Mouse (Mus musculus) kidney, embryonic 14.5 days (tissue): ENCODE measurements around the gene Srrm2. TPM values are rescaled to one million over a fixed set of nuclear protein-coding genes. Genes with fewer than 3 reads are reported as not detected.

Experiments
- ATAC-seq: fragments of 200-750 bp; cut with Nextera tagmentation; 2 replicates; pipeline ENCODE4 v1.8.0; 2017; ENCODE audit warnings: moderate number of reproducible peaks, mild to moderate bottlenecking, moderate TSS enrichment, moderate library complexity; ENCODE audit not compliant: low FRiP score, low TSS enrichment
- H3K27ac ChIP-seq: fragments of 300-500 bp; sonication (generic); 2 replicates; pipeline ENCODE4 v1.5.1; 2014; ENCODE audit warnings: low read depth, mild to moderate bottlenecking, low read length, moderate library complexity, mixed read lengths
- H3K27me3 ChIP-seq: fragments of 300-500 bp; sonication (generic); 2 replicates; pipeline ENCODE4 v1.6.1; 2014; ENCODE audit warnings: mild to moderate bottlenecking, low read length; ENCODE audit not compliant: control insufficient read depth, insufficient read depth
- H3K36me3 ChIP-seq: fragments of 300-500 bp; sonication (generic); 2 replicates; pipeline ENCODE4 v1.6.1; 2014; ENCODE audit warnings: low read length, mixed read lengths; ENCODE audit not compliant: control insufficient read depth, insufficient read depth
- H3K4me1 ChIP-seq: fragments of 300-500 bp; sonication (generic); 2 replicates; pipeline ENCODE4 v1.6.1; 2014; ENCODE audit warnings: low read length, mixed read lengths; ENCODE audit not compliant: control insufficient read depth, insufficient read depth
- H3K4me2 ChIP-seq: fragments of 300-500 bp; sonication (generic); replicated peaks from 2 replicates; pipeline ENCODE4 v1.6.1; 2014; ENCODE audit warnings: low read depth, mild to moderate bottlenecking, low read length
- H3K4me3 ChIP-seq: fragments of 300-500 bp; sonication (generic); 2 replicates; pipeline ENCODE4 v1.5.1; 2014; ENCODE audit warnings: mild to moderate bottlenecking, low read length
- H3K9ac ChIP-seq: fragments of 300-500 bp; sonication (generic); 2 replicates; pipeline ENCODE4 v1.6.1; 2014; ENCODE audit warnings: low read depth, mild to moderate bottlenecking, low read length, moderate library complexity
- H3K9me3 ChIP-seq: fragments of 300-500 bp; sonication (generic); 2 replicates; pipeline ENCODE4 v1.6.1; 2016; ENCODE audit warnings: low read length; ENCODE audit not compliant: control insufficient read depth
- WGBS: fragments of 180-500 bp; shearing (Covaris S2); extraction: QIAGEN DNeasy Blood & Tissue Kit; methylation state at CpG from one replicate; pipeline ENCODE4 v1.1.7; 2014; 5-methylcytosine and 5-hydroxymethylcytosine counted together
- polyA plus RNA-seq: library from polyadenylated mRNA; unstranded; fragments of >200 nt; fragmentation: Nextera tagmentation; extraction: Ambion mirVana; gene quantifications from 2 replicates; pipeline ENCODE4 v1.2.1, GENCODE M21; 2014

Srrm2 gene
- polyA plus RNA-seq, 1 experiment from 2014 or later, result 567 TPM

DNA sequence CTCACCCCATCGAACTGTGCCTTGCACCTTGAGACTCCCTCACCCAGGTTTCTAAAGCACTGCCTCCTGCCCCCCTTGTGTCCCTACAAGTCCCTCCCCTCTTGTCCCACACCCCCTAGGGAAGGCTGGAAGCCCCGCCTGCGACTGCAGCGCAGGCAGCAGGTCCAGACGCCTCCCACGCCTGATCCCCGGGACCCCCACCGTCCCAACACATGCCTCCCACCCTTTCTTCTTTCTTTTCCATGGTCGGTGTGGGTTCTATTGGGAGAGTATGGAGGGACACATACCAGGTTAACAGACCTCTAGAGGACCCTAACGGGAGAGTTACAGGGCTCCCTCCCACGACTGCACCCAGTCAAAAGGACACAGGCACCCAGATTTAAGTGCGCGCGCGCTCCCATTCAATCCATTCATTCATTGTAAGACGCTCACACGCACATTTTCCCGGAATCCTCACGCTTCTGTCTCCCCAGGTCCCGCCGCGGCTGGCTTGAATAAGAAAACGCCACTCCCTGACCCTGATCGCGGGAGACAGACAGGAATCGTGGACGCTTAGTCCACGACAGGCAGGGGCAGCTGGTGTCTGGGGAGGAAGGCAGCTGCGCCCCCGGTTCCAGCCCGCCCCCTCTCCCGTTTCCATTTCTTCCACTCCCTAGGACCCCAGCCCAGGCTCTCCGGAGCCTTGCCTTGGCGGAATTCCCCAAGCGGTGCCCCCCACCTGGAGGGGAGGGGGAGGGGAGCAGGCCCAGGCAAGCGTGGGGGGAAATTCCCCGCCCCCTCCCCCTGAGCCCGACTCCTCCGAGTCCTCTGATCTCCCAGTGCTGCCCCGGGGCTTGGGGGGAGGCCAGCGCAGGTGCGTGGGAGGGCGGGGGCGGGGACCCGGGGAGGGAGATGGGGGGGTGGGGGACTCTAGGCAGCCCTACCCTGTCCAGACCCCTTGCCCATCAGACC, 44.8 kb upstream of the Srrm2 start, which contains the start of gene Kremen2:
Gene Kremen2, minus strand, starts transcription at position 533 of the 951 bp plus-strand sequence.
- Histone ChIP-seq H3K9me3 (no peaks in the 10 kb centered on the region), H3K4me3 (peak within 1 kb of the TSS; percentile 39), H3K27ac (no peak within 1 kb of the TSS), H3K9ac (peak within 1 kb of the TSS; percentile 40; the same call in 1 of the 2 replicates), H3K4me1 (peaks cover 32% of the 10 kb centered on the region), H3K36me3 (no peaks in the 10 kb centered on the region), H3K27me3 (peaks cover 55% of the 10 kb centered on the region), H3K4me2 (peak within 1 kb of the TSS; percentile 69)
- under 1% methylated on average over 43 of the region's 45 CpGs for WGBS
- no peak for ATAC-seq

DNA sequence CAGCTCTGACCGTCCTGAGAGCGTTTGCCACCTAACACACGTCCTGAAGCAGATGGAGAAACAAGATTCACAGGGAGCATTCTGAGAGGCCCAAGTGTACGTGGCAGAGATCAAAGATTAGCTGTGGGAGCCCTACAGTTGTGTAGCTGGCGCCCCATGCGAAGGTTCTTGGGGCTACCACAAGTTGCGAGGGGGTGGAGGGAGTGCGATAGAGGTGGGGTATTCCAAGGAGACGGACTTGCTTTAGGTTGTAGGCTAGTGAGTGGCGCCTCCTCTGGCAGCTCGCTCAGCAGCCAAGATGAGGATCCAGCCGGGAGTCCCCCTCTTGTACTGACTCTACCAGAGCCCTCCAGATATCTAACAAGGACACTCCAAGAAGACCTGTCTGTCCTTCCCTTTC, 44.0 kb upstream of the Srrm2 start:
- peaks cover 30% of the 10 kb centered on the region for H3K4me1 ChIP-seq
- WGBS, result 2% methylated on average over 12 of the region's 12 CpGs

DNA sequence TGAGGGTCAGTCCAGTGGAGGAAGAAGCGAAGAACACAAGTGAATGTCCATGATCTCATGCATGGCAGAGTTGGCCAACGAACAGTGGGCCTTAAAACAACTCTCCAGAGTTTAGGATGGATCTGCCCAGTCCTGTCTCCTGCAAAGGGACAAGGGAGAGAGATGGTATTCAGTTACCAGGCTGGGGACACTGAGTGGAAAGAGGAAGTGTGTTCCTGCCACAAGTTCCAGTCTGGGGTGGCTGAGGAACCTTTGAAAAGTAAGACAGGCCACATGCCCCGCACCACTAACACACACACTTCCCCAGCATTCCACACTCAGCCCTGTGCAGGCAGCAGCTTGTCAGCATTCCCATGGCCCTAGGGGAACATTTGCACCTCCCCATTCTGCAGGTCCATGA, 43.6 kb upstream of the Srrm2 start:
- no peak overlapping the region for H3K9ac ChIP-seq
- H3K4me1 ChIP-seq, result peaks cover 30% of the 10 kb centered on the region
- no peak for ATAC-seq
- H3K36me3 ChIP-seq, result peaks cover 2% of the 10 kb centered on the region; the same call in 1 of the 2 replicates
- WGBS, result 84% methylated on average over 3 of the region's 3 CpGs
- H3K27me3 ChIP-seq, result peaks cover 43% of the 10 kb centered on the region
- no peak overlapping the region for H3K27ac ChIP-seq
- H3K9me3 ChIP-seq, result no peaks in the 10 kb centered on the region
- H3K4me3 ChIP-seq, result no peak overlapping the region
- H3K4me2 ChIP-seq, result no peak overlapping the region

More for the DNA sequence above, 44.0 kb upstream of the Srrm2 start:
- ATAC-seq, result 0 out of 2 replicates have a peak, but pooled peaks have one; percentile 2
- peaks cover 48% of the 10 kb centered on the region for H3K27me3 ChIP-seq
- peak overlapping the region; percentile 69 for H3K4me2 ChIP-seq
- H3K36me3 ChIP-seq, result no peaks in the 10 kb centered on the region
- peak overlapping the region; percentile 39 for H3K4me3 ChIP-seq
- H3K9me3 ChIP-seq, result no peaks in the 10 kb centered on the region
- H3K27ac ChIP-seq, result no peak overlapping the region
- no peak overlapping the region for H3K9ac ChIP-seq

DNA sequence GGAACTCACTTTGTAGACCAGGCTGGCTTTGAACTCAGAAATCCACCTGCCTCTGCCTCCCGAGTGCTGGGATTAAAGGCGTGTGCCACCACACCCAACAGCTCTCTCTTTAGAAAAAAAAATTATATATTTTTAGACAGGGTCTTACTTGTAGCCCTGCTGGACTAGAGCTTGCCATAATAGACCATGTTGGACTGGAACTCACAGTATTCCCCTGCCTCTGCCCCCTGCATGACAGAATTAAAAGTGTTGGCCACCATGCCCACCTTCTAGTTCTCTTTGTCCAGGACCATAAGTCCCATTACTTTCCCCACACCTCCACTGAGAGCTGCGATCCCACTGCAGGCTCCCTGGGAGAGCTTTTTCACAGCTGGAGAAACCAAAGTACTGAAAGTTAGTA, 42.9 kb upstream of the Srrm2 start:
- ATAC-seq, result no peak
- Histone ChIP-seq H3K4me3 (no peak overlapping the region), H3K27me3 (peaks cover 36% of the 10 kb centered on the region), H3K4me2 (no peak overlapping the region), H3K27ac (no peak overlapping the region), H3K36me3 (peaks cover 9% of the 10 kb centered on the region), H3K9ac (no peak overlapping the region), H3K9me3 (no peaks in the 10 kb centered on the region), H3K4me1 (peaks cover 26% of the 10 kb centered on the region)
- 87% methylated on average over 3 of the region's 3 CpGs for WGBS

DNA sequence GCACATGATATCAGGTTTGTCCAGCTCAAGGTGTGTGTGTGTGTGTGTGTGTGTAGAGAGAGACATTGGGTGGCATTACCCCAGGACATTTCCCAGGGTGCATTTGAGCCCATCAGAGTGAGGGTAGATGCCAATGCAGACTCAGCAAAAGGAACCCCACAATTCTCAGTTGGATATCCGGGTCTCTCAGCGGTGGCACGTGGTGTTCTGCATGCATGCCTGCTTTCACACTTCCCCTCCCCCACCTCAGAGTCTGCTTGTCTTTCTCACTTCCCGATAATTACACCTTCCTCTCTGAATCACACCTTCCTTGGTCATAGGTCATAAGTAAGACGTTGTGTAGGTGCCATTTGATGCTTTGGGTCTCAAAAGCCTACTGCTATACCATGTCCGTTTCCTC, 42.3 kb upstream of the Srrm2 start:
- Histone ChIP-seq H3K9me3 (no peaks in the 10 kb centered on the region), H3K4me2 (no peak overlapping the region), H3K36me3 (peaks cover 14% of the 10 kb centered on the region), H3K9ac (no peak overlapping the region), H3K27ac (no peak overlapping the region), H3K4me3 (no peak overlapping the region), H3K4me1 (peaks cover 25% of the 10 kb centered on the region), H3K27me3 (peaks cover 31% of the 10 kb centered on the region)
- 24% methylated on average over 6 of the region's 6 CpGs for WGBS
- no peak for ATAC-seq

DNA sequence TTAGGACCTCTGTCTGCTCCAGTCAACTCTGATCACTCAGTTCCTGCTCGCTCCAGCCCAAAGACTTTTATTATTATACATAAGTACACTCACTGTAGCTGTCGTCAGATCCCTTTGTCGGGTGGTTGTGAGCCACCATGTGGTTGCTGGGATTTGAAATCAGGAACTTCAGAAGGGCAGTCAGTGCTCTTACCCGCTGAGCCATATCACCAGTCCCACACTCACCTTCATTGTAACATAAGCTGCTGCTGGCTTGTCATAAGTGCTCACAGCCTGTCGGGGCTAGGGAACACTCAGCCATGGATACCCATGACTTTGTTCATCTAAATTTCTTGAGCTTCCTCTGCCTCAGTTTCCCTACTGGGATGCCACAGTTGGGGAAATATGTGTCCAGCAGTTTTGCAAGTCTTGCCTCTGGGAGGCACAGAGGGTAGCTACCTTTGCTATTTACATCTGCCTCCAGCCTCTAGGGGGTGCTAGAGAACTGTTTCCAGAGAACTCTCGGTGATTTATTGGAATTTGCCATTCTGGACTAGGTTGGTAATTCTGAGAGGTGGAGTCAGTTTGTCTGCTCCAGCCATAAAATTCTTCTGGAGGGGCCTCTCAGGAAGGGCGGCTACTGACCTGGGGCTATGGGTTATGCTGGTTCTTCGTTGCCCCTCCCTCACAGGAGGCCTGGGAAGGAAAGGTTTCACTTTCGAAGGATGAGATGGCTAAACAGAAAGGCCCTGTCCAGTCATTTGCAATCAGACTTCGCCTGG, 41.5 kb upstream of the Srrm2 start:
- Histone ChIP-seq H3K4me2 (peak overlapping the region; percentile 26; the same call in 1 of the 2 replicates), H3K27me3 (peaks cover 23% of the 10 kb centered on the region), H3K9ac (no peak overlapping the region), H3K4me1 (peaks cover 25% of the 10 kb centered on the region), H3K36me3 (peaks cover 22% of the 10 kb centered on the region), H3K27ac (no peak overlapping the region), H3K9me3 (no peaks in the 10 kb centered on the region), H3K4me3 (peak overlapping the region; percentile 14; the same call in 1 of the 2 replicates)
- 30% methylated on average over 10 of the region's 10 CpGs for WGBS
- 0 out of 2 replicates have a peak, but pooled peaks have one; percentile 17 for ATAC-seq

DNA sequence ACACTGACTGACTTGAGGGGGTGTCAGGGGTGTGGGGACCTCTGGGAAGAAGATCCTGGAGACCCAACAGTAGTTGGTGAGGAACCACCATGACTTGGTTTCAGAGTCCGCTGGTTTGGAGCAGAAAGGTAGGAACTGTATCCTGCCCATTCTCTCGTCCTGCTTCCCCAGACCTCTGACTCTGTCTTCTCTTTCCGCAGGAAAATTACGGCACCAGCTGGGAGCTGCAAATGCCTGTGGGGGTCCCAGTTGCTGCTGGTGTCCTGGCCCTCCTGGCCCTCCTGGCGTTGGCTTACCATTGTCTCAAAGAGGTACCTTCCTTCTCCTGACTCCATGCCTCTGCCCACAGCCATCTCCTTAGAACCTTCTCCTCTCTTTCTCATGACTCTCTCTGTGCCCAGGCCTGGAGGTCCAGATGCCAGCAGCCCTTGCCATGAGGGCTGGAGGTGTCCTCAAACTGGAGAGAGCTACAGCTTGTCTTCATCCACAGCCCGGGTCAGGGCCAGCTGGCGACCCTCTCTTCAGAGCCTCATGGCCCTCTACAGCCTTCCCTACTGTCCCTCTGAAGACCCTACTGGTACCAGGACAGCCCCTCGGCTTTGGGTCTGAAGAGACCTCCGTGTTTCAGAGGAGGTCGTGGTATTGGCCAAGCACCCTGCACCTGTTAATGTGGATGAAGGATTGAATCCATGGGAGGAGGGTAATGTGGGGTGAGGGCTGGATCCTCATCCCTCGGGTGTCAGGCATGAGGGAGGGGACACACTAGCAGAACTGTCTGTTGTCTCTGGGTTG, 40.7 kb upstream of the Srrm2 start:
- no peak for ATAC-seq
- 83% methylated on average over 11 of the region's 11 CpGs for WGBS
- Histone ChIP-seq H3K4me1 (peaks cover 23% of the 10 kb centered on the region), H3K27me3 (peaks cover 15% of the 10 kb centered on the region), H3K9ac (no peak overlapping the region), H3K27ac (no peak overlapping the region), H3K4me3 (peak overlapping the region; percentile 14; the same call in 1 of the 2 replicates), H3K36me3 (peaks cover 23% of the 10 kb centered on the region), H3K9me3 (no peaks in the 10 kb centered on the region), H3K4me2 (peak overlapping the region; percentile 26; the same call in 1 of the 2 replicates)

DNA sequence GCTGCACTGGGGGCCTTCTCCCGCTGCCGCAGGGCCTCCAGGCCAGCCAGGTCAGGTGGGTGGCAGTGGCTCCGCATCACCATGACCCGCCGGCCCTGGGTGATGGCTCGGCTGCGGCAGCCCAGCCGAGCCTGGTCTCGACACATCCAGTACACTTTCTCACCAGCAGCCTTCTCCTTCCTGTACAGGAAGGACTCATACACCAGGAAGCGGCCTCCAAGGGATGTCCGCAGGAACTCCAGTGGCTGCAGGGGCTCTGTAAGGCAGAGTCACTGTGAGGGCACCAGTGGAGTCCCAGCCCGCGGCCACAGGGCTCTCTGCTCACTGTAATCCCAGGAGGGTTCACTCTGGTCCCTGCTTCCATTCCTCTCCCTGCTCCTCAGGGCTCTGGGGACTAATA, 34.6 kb upstream of the Srrm2 start:
- ATAC-seq, result peak; percentile 48; the same call in 1 of the 2 replicates

More for the DNA sequence above, 34.6 kb upstream of the Srrm2 start:
- WGBS, result 88% methylated on average over 13 of the region's 13 CpGs
- Histone ChIP-seq H3K4me1 (no peaks in the 10 kb centered on the region), H3K27me3 (no peaks in the 10 kb centered on the region), H3K4me3 (no peak overlapping the region), H3K9me3 (no peaks in the 10 kb centered on the region), H3K4me2 (no peak overlapping the region; the same call in 1 of the 2 replicates), H3K36me3 (peaks cover 72% of the 10 kb centered on the region), H3K9ac (no peak overlapping the region), H3K27ac (peak overlapping the region; percentile 24; the same call in 1 of the 2 replicates)
